Mouse (Mus musculus): ENCODE data around the gene Sipa1l1.

GRCm38 (mm10) chr12:82427416-82427815 lies 258.3 kb downstream of the Sipa1l1 start:
- no peak for TF ChIP-seq CTCF (conservative IDR thresholded peaks at IDR 0.05 in 1 of 2, IDR thresholded peaks at IDR 0.05 in 1 of 2; ENCODE audit: low read depth in 2 of 2, low read length in 2 of 2)
- no peak for TF ChIP-seq TCF12 (IDR thresholded peaks at IDR 0.05; ENCODE audit: low read depth, low read length)
- no peak for TF ChIP-seq USF1 (IDR thresholded peaks at IDR 0.05; ENCODE audit: low read depth, low read length)
- no peak for TF ChIP-seq POLR2A (IDR thresholded peaks at IDR 0.05; ENCODE audit: low read depth, low read length)
- no peak for TF ChIP-seq MYC (IDR thresholded peaks at IDR 0.05; ENCODE audit: low read depth, low read length)
- no peak for TF ChIP-seq CHD1 (IDR thresholded peaks at IDR 0.05; ENCODE audit: low read depth, low read length)
